In the genomic region with DNA sequence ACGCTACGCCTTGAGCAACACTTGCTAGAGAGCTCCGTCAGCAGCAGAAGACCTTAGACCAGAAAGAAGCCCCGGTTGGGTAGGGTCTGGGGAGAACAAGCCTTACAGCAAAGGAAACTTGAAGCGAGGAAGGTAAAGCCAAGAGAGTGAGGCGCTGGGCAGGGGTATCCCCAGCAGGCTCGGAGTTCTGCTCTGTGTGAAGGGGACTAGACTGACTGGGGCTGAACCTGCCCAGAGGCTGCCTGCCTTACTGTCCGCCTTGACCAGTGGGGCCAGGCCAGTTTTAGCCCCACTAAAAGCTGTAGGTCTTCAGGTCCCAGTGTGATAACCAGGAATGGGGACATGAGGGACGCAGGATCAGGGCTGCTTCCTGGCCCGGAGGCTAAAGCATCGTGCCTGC, we compare ENCODE assay signal across 8 mouse cellular contexts. TPM values are rescaled to one million over a fixed set of nuclear protein-coding genes. Genes with fewer than 3 reads are reported as not detected.
DNase-seq lines count a peak whose midpoint lies in the region; ATAC-seq and TF ChIP-seq lines count a peak whose summit lies in the region.

Rbm38 (plus strand) TSS at position 69 of the 400 bp plus-strand sequence.

- peak within 1 kb of the TSS; percentile 87 for H3K4me2 ChIP-seq in heart, embryonic 12.5 days
- H3K4me2 ChIP-seq in limb, embryonic 15.5 days = peak within 1 kb of the TSS; percentile 90

- H3K9me3 ChIP-seq in embryonic facial prominence, embryonic 10.5 days = no peaks in the 10 kb centered on the region
- no peaks in the 10 kb centered on the region for H3K9me3 ChIP-seq in heart, embryonic 12.5 days (replicated peaks)
- H3K9me3 ChIP-seq in limb, embryonic 15.5 days = no peaks in the 10 kb centered on the region

- H3K4me1 ChIP-seq in embryonic facial prominence, embryonic 10.5 days = peaks cover 60% of the 10 kb centered on the region
- H3K4me1 ChIP-seq in heart, embryonic 12.5 days (replicated peaks) = peaks cover 51% of the 10 kb centered on the region
- H3K4me1 ChIP-seq in limb, embryonic 15.5 days = peaks cover 48% of the 10 kb centered on the region
- peaks cover 38% of the 10 kb centered on the region for H3K4me1 ChIP-seq in small intestine, adult 2 months (ENCODE audit: control insufficient read depth, insufficient read depth, insufficient read length, low read length)

- 24% methylated on average over 11 of the region's 11 CpGs for WGBS in embryonic facial prominence, embryonic 10.5 days
- 39% methylated on average over 11 of the region's 11 CpGs for WGBS in heart, embryonic 12.5 days
- WGBS in limb, embryonic 15.5 days = 42% methylated on average over 11 of the region's 11 CpGs
- 59% methylated on average over 11 of the region's 11 CpGs for WGBS in small intestine, adult 2 months

- TF ChIP-seq POLR2A in small intestine, adult 2 months (IDR thresholded peaks at IDR 0.05; ENCODE audit: low read depth, low read length) = no peak

- peak within 1 kb of the TSS; percentile 81 for H3K4me3 ChIP-seq in embryonic facial prominence, embryonic 10.5 days
- H3K4me3 ChIP-seq in heart, embryonic 12.5 days = peak within 1 kb of the TSS; percentile 44
- peak within 1 kb of the TSS; percentile 83 for H3K4me3 ChIP-seq in limb, embryonic 15.5 days
- H3K4me3 ChIP-seq in small intestine, adult 2 months (ENCODE audit: low read depth, low read length) = peak within 1 kb of the TSS; percentile 63

- H3K36me3 ChIP-seq in embryonic facial prominence, embryonic 10.5 days (replicated peaks) = peaks cover 35% of the 10 kb centered on the region
- peaks cover 21% of the 10 kb centered on the region for H3K36me3 ChIP-seq in heart, embryonic 12.5 days
- peaks cover 8% of the 10 kb centered on the region for H3K36me3 ChIP-seq in limb, embryonic 15.5 days
- peaks cover 6% of the 10 kb centered on the region; the same call in 1 of the 2 replicates for H3K36me3 ChIP-seq in small intestine, adult 2 months (ENCODE audit: control insufficient read depth, insufficient read depth, low read length)

- DNase-seq in spleen, postnatal 4 days (ENCODE audit: low spot score in 2 of 2) = peak; percentile 19 to 67
- DNase-seq in spleen, adult 12 weeks (ENCODE audit: low spot score) = no peak
- no peak for DNase-seq in embryonic facial prominence, embryonic 10.5 days (ENCODE audit: low spot score)
- DNase-seq in layer of hippocampus, adult 8-10 months (ENCODE audit: low spot score in 2 of 2) = no peak
- no peak for DNase-seq in layer of hippocampus, adult 18-20 months (ENCODE audit: low spot score in 2 of 2)

- no peak for TF ChIP-seq CTCF in small intestine, adult 2 months (IDR thresholded peaks at IDR 0.05; ENCODE audit: extremely low read depth, insufficient read length, insufficient replicate concordance, low read depth, low read length)

- peaks cover 43% of the 10 kb centered on the region for H3K27me3 ChIP-seq in embryonic facial prominence, embryonic 10.5 days (replicated peaks; ENCODE audit: low read depth, poor library complexity, severe bottlenecking)
- H3K27me3 ChIP-seq in heart, embryonic 12.5 days (replicated peaks) = no peaks in the 10 kb centered on the region; the same call in 1 of the 2 replicates
- H3K27me3 ChIP-seq in limb, embryonic 15.5 days = peaks cover 8% of the 10 kb centered on the region
- H3K27me3 ChIP-seq in small intestine, adult 2 months (ENCODE audit: control insufficient read depth, insufficient read depth, low read length) = no peaks in the 10 kb centered on the region

- peak within 1 kb of the TSS; percentile 64 for H3K9ac ChIP-seq in heart, embryonic 12.5 days
- H3K9ac ChIP-seq in limb, embryonic 15.5 days = no peak within 1 kb of the TSS

- no peak for ATAC-seq in heart, embryonic 12.5 days (ENCODE audit: insufficient number of reproducible peaks, low FRiP score)
- ATAC-seq in limb, embryonic 15.5 days (ENCODE audit: insufficient number of reproducible peaks, low FRiP score, low TSS enrichment, low read depth) = no peak

- H3K27ac ChIP-seq in embryonic facial prominence, embryonic 10.5 days (replicated peaks) = peak within 1 kb of the TSS; percentile 74
- peak within 1 kb of the TSS; percentile 64 for H3K27ac ChIP-seq in heart, embryonic 12.5 days (ENCODE audit: poor library complexity, severe bottlenecking)
- H3K27ac ChIP-seq in limb, embryonic 15.5 days = no peak within 1 kb of the TSS
- no peak within 1 kb of the TSS for H3K27ac ChIP-seq in small intestine, adult 2 months (ENCODE audit: insufficient read depth, low read depth, low read length)

RNA-seq across cellular contexts. Expression of gene Rbm38, which starts in this region (rescaled TPM):
- 85.7 and 95.6 TPM in 2 replicates for polyA plus RNA-seq in embryonic facial prominence, embryonic 10.5 days (2016; fragmentation: Nextera tagmentation; extraction: Ambion mirVana)
- 146 and 147 TPM in 2 replicates for polyA plus RNA-seq in heart, embryonic 12.5 days (2016; fragmentation: Nextera tagmentation; extraction: Ambion mirVana)
- polyA plus RNA-seq in limb, embryonic 15.5 days (2015; fragmentation: Nextera tagmentation; extraction: Ambion mirVana) = 21.9 and 37.9 TPM in 2 replicates
- 87.9 and 148 TPM in 2 replicates for polyA plus RNA-seq in small intestine, adult 2 months (2012; rRNA removed)
- total RNA-seq in layer of hippocampus, adult 8-10 months (2022) = 1 to 10 TPM; 3.1 to 6.3 (median 4.6) TPM
- 1 to 10 TPM; 4.5 to 4.7 TPM for total RNA-seq in layer of hippocampus, adult 18-20 months (2021)

Comparison
In these comparisons a context has a peak if more than half of its experiments do, and no peak if none do; other contexts are left out.
1. DNase-seq: peak in spleen, postnatal 4 days (2 of 2); none in spleen, adult 12 weeks (single experiment), embryonic facial prominence, embryonic 10.5 days (single experiment), layer of hippocampus, adult 8-10 months (0 of 2) and layer of hippocampus, adult 18-20 months (0 of 2).
2. H3K27ac ChIP-seq: peak in embryonic facial prominence, embryonic 10.5 days (single experiment) and heart, embryonic 12.5 days (single experiment); none in limb, embryonic 15.5 days (single experiment) and small intestine, adult 2 months (single experiment).
3. Peak in every context shown above with its lines, with median percentiles within 50 percentile points of each other: H3K4me3 ChIP-seq.